Mouse (Mus musculus) testis, postnatal 14 days (tissue): Measurements from ENCODE around the gene Atp1b1.

Experiments used
- DNase-seq: peaks from one replicate; pipeline ENCODE4 v3.0.0; 2021; ENCODE audit warnings: low spot score

Gene Atp1b1

DNA sequence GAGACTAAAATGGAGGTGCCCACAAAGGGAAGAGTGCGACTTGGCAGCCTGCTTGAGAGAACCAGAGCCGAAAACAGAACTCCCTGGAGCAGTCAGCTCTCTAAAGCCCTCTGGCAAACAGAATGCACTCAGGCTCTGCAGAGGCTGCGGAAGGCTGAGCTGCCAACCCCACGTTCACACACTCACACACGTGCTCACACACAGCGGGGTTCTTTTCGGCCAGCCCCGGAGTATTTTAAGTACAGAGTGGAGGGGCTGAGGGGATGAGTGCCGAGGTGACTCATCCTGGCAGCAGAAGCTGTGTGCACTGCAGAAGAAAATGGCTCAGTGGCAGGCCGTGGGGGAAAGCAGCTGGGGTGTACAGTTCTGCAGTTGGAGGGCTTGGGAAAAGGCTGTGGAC, 3.6 kb upstream of the Atp1b1 start:
- DNase-seq = no peak

DNA sequence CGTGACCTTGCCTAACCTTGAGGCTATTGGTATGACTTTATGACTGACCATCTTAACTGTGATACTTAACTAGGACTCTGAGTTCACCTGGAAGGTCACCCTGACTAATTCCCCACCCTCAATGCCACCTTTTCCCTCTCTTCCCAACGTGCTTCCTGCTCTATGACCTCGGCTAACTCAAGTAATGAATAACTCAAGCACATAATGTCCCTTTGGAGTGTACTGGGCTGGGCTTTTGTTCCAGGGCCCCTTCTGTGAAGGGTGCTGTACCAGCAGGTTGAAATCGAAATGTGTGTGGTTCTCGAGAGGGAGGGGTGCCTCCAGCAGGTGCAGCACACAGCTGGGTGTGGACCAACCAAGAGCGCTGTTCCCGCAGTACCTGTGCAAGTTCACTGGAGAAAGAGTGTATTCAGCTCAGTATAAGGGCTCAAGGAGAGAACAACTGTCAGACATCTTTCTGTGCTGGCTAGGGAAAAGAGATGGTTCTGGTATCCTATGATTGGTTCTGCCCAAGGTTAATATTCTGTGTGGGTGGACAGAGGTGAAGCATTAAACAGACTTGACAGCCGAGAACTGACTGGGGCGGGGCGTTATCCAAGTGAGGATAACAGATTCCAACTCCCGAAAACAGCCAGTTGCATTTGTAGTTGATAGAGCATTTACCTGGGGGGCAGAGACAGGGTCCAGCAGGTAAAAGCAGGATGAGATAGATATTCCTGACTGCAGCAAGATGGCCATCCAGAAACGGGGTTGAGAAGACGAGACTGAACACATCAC, 3.0 kb upstream of the Atp1b1 start:
- no peak for DNase-seq

DNA sequence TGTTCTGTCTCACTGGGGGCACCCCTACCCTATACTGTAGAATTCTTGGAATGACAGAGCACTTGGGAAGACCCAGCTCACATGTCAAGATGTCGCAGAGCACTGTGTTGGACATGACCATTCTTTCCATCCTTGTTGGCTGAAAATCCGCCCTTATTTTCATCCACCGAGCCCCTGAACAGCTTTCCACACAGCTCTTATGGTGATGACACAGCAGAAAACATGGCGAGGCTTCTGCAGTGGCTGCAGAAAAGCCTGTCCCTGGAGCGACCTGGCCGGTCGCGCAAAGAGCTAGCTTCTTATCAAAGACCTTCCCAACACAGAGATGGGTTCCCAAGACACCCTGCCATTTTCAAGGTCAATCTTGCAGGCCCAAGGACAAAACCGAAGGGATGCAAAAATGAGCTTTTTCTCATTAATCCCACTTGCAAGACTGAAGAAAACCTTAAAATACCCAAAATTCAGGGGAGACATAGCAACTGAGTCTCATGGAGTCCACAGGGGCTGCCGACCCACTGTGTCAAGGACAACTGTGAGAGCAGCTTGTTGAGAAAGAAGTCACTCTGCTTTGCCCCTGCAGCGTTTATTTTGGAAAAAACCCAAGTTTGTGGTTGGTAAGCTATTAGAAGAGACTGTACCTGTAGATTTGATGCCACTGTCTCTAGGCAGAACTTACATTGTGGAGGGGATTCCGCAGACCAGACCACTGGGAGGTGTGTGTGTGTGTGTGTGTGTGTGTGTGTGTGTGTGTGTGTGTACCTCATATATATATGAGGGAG, 1.2 kb upstream of the Atp1b1 start:
- DNase-seq = no peak

DNA sequence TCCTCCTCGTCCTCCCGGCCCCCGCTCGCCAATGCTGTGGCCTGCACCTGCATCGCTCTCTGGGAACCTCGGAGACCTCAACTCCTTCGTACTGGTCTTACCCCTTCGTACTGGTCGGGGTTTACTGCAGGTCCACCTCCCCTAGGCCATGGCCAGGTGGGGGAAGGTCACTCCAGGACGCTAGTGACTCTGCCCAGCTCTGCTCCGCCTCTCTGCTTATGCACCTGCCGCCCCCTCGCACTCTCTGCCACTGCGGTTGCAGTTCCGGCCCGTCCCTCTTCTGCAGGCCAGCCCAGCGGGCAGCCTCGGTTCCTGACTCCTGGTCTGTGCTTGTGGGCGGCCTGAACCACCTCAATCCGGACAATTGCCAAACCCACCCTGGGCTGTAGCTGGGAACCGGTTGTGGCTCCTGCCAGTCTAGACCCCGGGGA, 481 bp upstream of the Atp1b1 start:
- peak; percentile 77 for DNase-seq

DNA sequence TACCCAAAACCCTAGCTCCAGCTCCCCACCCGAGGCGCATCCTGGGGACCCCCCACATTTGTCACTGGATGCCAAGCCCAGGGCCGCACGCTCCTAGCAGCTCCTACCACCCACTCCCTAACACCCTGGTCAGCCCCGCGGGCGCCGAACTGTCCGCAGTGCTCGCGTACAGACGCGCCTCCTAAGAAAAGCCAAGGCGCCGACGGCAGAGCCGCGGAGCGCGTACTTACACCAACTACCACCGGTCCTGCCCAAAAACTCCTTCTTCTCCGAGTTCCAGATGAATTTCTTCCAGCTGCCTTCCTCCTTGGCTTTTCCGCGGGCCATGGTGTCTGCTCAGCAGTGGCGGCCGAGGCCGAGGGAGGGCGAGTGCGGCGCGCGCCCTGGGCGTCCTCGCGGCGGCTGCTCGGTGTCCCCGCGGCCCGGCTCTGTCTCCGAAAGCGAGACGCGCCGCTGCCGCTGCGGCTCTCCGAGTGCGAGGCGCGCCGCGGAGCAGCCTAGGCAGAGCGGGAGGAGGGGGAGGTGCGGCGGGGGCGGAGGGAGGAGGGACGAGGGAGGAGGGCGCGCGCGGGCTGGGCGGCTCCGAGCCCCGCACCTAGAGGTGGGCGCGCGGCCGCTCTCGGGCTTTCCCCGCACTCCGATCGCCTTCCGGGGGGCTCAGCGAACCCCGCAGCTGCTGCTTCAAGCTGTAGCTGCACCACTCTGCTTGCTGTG, 467 bp downstream of the Atp1b1 start:
- peak; percentile 56 for DNase-seq

DNA sequence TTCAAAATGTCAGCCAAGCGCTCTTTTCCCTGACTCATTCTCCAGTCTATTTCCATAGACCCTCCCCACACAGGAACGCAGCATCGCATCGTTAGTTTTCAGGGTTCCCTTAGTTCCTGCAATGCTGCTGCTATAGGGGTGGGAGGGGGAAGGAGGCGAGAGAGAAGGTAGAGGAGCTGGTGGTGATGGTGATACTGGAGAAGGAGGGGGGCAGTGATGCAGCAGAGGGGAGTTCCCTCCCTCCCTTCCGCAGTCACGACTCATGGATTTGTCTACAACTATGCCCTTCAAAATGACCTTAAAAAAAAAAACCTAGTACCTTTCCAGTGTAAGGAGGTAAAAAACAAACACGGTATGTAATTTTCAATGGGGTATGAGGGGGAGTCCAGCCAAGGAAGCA, 1.4 kb downstream of the Atp1b1 start:
- DNase-seq = no peak

DNA sequence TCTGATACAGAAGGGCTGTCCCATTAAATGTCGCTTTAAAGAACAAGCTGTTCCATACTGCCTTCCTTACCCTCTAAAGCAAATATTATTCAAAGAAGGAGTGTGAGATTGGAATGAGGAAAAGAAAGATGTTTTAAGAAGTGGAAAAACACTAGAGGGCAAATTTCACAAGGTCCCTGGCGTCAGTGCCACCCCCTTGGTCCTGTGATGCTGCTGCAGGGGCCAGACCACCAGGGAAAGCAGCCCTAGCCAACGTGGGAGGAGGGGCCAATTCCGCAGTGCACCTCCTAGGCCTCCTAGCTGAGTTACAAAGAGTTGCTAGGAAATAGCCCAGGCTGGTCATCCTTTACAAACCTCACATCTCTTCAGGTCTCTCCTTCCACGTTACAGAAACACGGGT, 2.1 kb downstream of the Atp1b1 start:
- no peak for DNase-seq

DNA sequence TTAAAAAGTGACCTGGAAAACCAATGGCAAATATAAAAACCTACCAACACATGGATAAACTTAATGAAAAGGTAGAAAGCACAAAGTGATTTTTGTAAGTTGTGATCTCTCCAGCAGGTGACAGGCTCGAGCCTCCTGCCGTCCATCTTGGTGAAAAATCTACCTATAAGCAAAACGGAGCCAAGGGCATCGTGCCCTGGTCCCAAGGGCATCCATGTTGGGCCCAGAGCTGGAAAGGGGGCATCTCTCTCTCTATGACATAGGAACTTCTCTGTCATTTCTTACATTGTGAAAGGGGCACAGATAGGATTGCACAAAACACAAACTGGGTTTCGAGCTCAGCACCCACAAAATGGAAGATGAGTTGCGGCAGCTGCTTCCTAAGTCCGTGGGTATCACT, 2.5 kb downstream of the Atp1b1 start:
- DNase-seq = no peak

DNA sequence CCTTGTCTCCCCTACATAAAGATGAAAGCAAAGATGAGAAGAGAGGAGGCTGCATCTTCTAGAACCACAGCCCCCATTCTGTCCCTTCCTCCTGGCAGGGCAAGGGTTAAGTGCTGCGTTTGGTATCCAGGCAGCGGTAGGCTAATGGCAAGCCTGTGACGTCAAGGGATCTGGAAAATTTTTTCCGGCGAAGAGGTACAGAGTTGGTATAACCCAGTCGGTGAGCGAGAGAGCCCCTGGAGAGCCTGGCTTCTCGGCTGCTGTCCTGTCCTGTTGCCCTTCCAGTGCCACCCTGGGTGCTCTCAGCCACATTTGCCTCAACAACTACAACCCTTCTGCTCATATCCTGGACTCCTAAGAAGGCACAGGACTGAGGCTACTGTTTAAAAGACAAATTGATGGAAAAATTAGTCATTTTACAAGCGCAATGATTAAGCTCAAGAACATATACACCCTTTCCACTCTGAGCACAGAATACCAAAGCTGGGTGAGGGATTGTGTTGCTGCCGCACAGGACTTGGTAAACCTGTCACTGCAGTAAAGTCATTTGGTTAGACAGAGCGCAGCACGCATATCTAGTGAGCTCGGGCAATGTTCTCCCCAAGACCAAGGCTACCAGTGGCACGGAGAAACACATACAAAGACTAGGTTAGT, 3.3 kb downstream of the Atp1b1 start:
- no peak for DNase-seq

DNA sequence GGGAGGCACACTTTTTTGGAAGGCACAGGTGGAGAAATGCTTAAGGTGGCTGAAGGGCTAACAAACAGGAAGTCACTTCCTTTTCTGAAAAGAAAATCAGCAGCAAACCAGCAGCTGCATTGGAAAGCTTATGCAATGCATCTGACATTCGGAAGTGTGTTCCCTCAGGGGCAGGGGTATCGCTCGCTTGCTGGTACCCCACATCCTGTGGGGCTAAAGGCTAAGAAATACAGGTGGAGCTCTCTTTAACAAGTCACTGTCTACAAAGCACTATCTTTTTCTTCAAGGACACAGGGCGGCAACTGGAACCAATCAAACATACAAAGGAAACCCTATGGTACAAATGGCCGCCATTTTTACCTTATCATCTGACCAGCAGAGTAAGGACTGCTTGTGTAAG, 4.4 kb downstream of the Atp1b1 start:
- DNase-seq = no peak

DNA sequence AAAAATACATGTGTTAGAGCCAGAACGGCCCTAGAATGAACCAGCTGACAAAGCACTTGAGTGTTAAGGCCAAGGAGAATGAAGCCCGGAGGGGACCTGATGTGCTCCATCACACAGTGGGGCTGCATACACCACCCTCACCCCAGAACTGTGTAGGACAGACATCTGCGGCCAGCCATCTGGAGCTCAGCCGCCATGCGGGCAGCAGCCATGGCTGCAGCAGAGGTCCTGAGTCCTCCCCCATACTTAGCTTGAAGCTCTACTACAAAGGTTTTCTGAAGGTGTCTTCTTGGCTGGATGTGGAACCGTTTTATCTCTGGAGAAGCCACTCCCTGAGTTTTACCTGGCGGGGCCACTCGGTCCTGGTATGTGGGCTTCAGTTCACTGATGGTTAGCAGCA, 5.0 kb downstream of the Atp1b1 start:
- no peak for DNase-seq

DNA sequence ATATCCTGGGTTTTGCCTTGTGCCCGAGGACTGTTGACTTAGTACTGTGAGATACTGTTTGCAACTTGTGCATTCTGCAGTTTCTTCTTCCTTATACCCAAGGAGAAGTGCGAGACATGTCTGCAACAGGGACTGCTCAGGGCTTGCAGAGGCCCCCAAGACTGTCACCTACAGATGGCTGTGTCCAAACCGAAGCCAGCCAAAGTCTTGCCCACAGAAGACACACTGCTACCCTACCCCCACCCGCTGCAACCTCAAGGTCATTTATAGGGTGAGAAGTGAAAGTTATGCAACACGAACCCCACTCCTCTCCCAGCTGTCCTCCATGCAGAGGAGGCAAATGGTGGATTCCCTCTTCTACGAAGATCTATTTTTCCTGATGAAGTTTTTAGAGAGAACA, 5.6 kb downstream of the Atp1b1 start:
- DNase-seq = no peak

DNA sequence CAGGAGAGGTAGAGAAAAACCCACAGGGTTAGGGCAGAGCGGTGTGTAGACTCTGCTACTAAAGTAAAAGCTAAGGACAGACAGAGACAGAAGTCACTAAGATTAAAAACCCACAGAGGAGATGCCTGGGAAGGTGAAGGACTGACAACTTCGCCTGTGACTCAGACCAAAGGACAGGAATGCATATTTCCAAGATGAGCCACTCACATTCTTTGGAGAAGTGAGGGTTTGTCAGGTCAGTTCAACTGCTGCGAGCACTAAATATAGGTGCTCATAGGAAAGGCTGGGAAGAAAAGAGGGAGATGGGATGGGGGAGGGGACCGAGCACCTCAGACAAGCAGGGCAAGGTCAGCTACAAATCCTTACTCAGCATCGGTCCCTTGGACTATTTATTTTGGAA, 6.8 kb downstream of the Atp1b1 start:
- DNase-seq = no peak

DNA sequence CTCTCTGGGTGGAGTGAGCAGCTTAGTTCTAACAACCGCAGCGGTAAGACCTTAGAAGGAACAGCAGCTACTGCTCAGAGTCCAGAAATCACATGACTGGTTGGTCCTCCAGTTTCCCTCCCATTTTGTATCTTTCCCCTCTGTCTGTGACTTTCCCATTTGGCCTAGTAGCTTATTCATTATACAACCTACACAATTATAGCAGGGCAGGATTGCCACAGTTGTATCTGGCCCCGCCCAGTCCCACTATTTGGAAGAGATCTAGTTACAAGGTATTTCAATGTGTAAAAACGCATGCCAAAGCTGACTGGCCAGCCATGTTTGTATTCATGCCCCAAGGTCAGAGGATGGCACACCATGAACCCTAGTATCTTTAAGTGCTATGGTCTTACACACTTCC, 7.5 kb downstream of the Atp1b1 start:
- DNase-seq = no peak

DNA sequence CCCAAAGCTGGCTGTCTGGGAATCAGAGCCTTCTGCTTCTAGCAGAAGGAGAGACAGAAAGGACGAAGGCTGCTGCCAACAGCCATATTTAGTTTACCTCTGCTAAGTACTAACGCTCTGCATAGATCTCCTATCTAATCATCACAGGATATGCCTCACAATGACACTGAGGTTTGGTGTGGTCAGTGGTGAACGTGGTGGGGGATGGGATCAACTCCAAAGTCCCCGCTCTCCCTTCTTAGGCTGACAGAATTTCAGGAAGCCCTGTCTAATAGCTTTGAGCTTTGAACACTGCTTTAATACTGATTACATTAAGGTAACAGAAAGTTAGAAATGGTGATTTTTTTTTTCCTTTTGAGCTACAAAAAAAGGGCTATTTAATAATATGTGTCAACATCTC, 7.9 kb downstream of the Atp1b1 start:
- DNase-seq = no peak

DNA sequence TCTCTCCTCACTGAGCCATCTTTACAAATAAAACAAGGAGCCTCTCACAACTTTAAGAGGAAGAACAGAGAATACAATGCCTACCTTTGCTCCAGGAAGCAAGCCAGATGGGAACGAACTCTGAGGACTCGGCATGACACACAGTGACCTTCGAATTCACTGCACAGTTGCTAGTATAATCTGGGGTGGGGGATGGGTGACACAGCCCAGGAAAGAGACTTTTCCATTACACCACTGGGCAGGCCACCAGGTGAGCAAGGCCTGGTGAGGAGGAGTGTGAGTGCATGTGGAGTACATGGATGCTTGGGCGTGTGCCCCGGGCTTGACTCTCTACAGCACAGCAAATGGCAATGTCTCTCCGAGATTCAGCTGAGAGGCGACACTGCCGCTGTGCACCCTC, 8.5 kb downstream of the Atp1b1 start:
- no peak for DNase-seq

DNA sequence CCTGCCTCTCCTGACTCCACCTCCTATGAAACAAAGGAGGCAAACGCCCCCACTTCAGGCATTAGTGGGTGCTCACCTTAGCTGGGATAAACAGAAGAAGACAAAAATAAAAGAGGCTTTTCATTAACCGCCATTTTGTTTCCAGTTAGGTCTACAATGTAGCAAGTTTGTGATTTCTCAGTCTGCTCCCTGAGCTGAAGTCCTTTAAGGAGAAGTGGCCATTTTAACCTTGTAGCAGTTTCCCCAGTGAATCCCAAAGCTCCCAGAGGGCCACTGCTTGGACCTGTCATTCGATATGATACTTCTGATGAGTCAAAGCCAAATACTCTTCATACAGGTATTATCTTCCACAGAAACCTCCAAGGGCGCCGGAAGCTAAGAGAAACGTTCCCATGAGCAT, 10.6 kb downstream of the Atp1b1 start:
- peak; percentile 60 for DNase-seq

DNA sequence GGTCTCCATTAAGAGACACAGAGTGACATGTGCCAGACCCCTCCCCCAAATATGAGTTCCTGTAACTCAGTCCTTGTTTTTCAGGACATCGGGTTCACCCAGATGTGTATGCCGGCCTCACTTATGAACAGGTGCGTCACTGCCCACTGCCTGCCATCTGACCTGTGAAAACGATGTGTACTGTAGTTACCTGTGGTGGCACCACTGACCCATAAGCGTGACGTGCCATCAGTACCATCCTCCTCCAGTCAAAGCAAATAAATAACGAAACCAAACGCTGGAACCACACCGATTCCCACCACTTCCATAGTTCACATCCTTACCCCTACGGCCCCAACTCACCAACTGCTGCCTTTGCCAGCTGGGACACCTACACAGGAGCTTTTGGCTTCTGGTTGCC, 11.6 kb downstream of the Atp1b1 start:
- no peak for DNase-seq

DNA sequence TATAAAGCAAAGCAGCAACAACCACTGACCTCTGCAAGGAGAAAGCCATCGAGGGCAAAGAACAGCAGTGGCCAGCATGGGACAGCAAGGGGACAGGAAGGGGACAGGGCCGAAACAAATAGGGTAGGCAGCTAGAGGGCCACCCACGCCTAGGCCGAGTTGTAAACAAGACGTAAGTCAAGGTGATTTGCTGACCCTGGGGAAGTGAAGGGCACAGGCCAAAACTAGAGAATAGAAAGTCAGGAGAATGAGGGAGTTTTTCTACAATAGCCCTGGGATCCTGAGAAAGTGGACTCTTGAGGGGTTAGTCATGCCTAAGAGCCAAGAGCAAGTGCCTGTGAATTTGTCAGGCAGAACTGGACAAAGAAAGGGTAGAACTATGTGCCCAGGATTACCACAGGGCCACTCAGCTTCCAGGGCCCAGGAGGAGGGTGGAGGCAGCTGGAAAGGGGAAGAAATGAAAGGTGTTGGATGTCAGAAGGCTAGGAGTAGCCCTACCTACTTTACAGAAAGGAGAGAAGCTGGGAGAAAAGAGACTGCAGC, 12.5 kb downstream of the Atp1b1 start:
- no peak for DNase-seq

DNA sequence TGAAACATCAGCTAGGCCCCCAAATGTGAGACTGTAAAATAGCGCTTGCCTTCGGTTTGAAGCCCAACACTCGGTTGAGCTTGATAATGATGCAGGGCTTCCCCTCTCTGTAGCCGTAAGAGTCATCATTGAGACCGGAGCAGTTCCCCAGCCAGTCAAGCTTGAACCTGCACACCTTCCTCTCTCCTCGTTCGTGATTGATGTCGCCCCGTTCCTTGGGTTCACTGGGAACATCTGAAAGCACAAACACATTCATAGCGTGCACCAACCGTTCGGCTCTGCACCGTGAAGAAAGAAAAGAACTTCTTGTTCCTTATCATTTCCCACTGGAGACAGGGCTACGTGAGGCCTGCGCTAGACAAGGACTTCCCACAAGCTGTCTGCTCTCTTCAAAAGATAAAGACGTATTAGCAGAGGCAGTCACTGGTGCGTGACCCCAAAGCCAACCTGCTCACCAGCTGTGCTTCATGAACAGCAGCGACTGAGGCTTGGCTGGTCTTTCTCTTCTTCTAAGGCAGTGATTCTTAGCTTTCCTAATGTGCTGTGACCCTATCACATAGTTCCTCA, 16.7 kb downstream of the Atp1b1 start:
- no peak for DNase-seq

DNA sequence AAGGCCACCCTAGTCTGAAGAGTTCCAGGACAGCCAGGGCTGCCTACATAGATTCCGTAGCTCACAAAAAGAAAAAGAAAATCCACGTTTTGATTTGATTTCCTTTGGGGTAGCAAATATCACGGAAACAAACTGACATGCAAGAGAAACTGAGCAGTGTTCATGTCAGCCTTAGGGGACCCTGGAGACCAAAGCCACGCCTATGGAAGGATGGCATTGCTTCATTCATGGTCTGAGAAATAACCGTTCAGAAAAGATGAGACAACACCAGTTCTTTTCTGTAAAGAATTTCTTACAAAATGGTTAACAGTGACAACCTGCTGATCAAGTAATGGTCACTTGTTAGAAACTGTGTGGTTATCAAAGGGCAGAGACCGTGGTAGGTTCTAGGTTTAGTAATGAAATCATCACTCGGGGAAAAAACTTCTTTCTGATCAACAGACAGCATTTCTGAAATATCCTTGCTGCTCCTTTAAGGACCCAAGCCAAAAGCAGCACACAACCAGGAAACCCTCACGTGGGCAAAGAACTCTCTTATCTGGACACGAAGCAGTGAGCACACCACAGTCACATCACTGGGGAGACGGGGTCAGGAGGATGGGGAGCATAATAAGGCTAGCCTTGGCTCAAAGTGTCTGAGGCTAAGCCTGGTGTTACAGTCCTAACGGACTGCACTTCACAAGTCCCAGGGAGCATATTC, 17.3 kb downstream of the Atp1b1 start:
- no peak for DNase-seq
